Mouse (Mus musculus): ENCODE results near the gene Rreb1.

Rreb1 gene

GRCm38 (mm10) chr13:37781557-37781956 lies 3.4 kb downstream of the Rreb1 start:
- no peak for DNase-seq

GRCm38 (mm10) chr13:37782144-37782543 lies 3.9 kb downstream of the Rreb1 start:
- DNase-seq: no peak

GRCm38 (mm10) chr13:37783676-37784075 lies 5.5 kb downstream of the Rreb1 start:
- DNase-seq: no peak

- no peak for DNase-seq
Observed at GRCm38 (mm10) chr13:37784226-37784625, 6.0 kb downstream of the Rreb1 start.

GRCm38 (mm10) chr13:37792739-37793336 lies 14.6 kb downstream of the Rreb1 start:
- no peak for DNase-seq

- DNase-seq: no peak
Observed at GRCm38 (mm10) chr13:37798811-37799210, 20.6 kb downstream of the Rreb1 start.

- no peak for DNase-seq
Observed at GRCm38 (mm10) chr13:37799413-37799812, 21.2 kb downstream of the Rreb1 start.

GRCm38 (mm10) chr13:37801101-37802075 lies 23.2 kb downstream of the Rreb1 start:
- no peak for DNase-seq

- no peak for DNase-seq
Observed at GRCm38 (mm10) chr13:37802246-37803003, 24.2 kb downstream of the Rreb1 start.

GRCm38 (mm10) chr13:37803244-37803643 lies 25.0 kb downstream of the Rreb1 start:
- DNase-seq: no peak

- no peak for DNase-seq
Observed at GRCm38 (mm10) chr13:37804023-37804422, 25.8 kb downstream of the Rreb1 start.

GRCm38 (mm10) chr13:37815001-37815400 lies 36.8 kb downstream of the Rreb1 start:
- no peak for DNase-seq

GRCm38 (mm10) chr13:37816736-37817135 lies 38.5 kb downstream of the Rreb1 start:
- no peak for DNase-seq

- peak; percentile 9 to 10 for DNase-seq
Observed at GRCm38 (mm10) chr13:37821413-37821812, 43.2 kb downstream of the Rreb1 start.

- DNase-seq: no peak
Observed at GRCm38 (mm10) chr13:37824331-37824920, 46.2 kb downstream of the Rreb1 start.

GRCm38 (mm10) chr13:37824956-37825645 lies 46.9 kb downstream of the Rreb1 start:
- peak; percentile 8 to 10 for DNase-seq

GRCm38 (mm10) chr13:37825646-37826280 lies 47.6 kb downstream of the Rreb1 start:
- DNase-seq: peak; percentile 10 to 14

- DNase-seq: peak; percentile 34 to 41
Observed at GRCm38 (mm10) chr13:37826281-37826993, 48.2 kb downstream of the Rreb1 start.

GRCm38 (mm10) chr13:37826994-37827262 lies 48.7 kb downstream of the Rreb1 start:
- DNase-seq: no peak

- peak; percentile 24 to 28 for DNase-seq
Observed at GRCm38 (mm10) chr13:37827263-37827995, 49.2 kb downstream of the Rreb1 start.

Data from cerebellum, postnatal 14 days (tissue).